Mouse (Mus musculus): ENCODE results near the gene Gm42715.

DNA sequence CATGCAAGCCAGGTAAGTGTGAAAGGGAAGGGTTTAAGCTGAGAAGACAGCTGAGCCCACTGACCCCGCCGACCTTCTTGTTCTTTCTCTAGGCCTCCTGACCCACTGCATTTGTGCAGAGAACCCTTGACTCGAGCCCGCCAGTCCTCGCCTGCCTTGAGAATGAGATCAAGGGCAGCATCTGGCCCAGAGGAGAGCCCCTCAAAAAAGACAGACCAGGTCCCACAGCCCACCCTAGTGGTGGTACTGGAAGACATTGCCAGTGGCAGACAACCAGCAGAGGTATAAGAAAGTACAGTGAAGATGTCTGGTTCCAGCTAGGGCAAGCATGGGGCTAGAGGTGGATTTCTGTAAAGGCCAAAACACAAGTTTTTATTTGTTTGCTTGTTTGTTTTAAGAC, 45.7 kb upstream of the Gm42715 start:
- TF ChIP-seq CTCF (IDR thresholded peaks at IDR 0.05; ENCODE audit: low read depth, low read length) (no peak), GATA1 (IDR thresholded peaks at IDR 0.05; ENCODE audit: borderline replicate concordance, low read length) (no peak)
